Mouse (Mus musculus) cerebellum, postnatal 25 days (tissue): ENCODE measurements at regions not wholly inside any gene's neighbourhood (a gene's known extent, or its start where the extent isn't known, plus 50 kb on each side); places are given as distances from the start of the nearest gene placed in this dataset.
"Not testable (repeated sequence)": the region's sequence is repeated elsewhere in the genome, so short reads cannot be mapped to it uniquely, and the experiment has no call there.

Experiments
- DNase-seq, 2 experiments: peaks; one replicate each; pipeline ENCODE4 v3.0.0; 2021; ENCODE audit warnings: mixed read lengths in 2 of 2

DNA sequence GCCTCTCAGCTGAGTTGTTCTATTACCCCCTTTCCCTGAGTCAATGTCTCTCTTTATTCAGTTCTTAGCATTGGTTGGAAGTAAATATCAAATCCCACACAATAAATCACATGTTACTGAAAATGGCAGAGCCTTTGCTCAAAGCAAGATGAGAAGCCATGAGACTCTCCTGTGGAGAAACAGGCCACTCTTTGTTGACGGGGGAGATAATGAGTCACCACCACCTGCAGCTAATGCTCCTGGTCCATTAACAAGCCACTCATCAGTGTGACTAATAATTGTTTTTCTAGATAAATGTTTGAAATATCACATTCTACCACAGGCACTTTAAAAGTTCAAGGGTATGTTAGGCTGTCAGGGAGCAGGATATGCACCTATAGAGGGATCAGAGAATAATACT lies 61.0 kb upstream of the Galnt18 start:
- DNase-seq, result no peak

DNA sequence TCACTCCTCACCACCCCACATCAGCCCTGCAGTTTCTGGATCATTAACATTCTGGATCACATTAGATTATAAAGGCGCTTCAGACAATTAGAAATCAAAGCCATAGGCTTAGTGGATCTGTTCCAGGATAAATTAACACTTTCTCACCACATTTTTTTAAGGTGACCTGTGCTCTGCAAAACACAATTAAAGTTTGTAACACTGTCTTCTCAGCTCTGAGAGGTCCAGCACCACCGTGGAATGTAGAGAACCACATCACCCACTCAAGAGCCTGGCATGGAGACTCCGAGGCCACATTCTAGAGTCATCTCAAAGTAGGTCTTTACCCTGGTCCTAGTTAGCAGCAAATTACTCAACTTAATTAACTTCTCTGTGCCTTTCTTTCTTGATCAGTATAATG lies 58.4 kb upstream of the Galnt18 start:
- DNase-seq, result no peak

GRCm38 (mm10) chr7:111834356-111834755 lies 54.6 kb upstream of the Galnt18 start:
- not testable (repeated sequence) for DNase-seq

DNA sequence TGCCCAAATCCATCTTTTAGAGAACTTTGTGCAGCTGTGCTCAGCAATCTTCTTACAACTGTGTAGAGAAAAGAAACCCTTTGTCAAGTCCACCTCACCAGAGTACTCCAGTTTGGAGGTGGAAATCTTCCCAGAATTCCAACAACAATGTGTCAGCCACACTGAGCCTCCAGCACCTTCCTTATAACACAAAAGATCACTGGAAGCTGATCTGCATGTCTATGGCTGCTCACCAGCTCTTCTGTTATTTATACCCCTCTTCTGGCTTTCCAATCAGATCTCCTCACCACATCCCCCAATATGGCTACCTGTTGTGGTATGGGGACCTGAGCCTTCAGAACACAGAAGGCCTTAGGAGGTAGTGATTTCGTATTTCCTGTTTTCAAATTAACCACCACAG lies 50.2 kb upstream of the Galnt18 start:
- no peak for DNase-seq
